Mouse (Mus musculus) cortical plate, adult 2 months (tissue): ENCODE measurements around the gene Arid2. TPM values are rescaled to one million over a fixed set of nuclear protein-coding genes. Genes with fewer than 3 reads are reported as not detected.
"Not testable (repeated sequence)": the region's sequence is repeated elsewhere in the genome, so short reads cannot be mapped to it uniquely, and the experiment has no call there.

Source experiments
- H3K27ac ChIP-seq: fragments of 200-500 bp; 2 replicates; pipeline ENCODE4 v1.5.1; 2012; ENCODE audit warnings: low read length, control low read depth, inconsistent platforms; ENCODE audit not compliant: insufficient read depth
- H3K4me1 ChIP-seq: fragments of 200-500 bp; 2 replicates; pipeline ENCODE4 v1.6.1; 2011; ENCODE audit warnings: low read length; ENCODE audit not compliant: control insufficient read depth, insufficient read depth
- H3K4me3 ChIP-seq: fragments of 200-500 bp; 2 replicates; pipeline ENCODE4 v1.5.1; 2011; ENCODE audit warnings: mild to moderate bottlenecking, low read length, control low read depth; ENCODE audit not compliant: insufficient read depth
- CTCF ChIP-seq: fragments of 200-500 bp; IDR thresholded peaks from 2 replicates; pipeline ENCODE4 v1.5.1; 2011; ENCODE audit warnings: mild to moderate bottlenecking, control low read depth, low read length; ENCODE audit not compliant: insufficient read depth; ENCODE audit errors: extremely low read depth
- POLR2A ChIP-seq: fragments of 200-500 bp; IDR thresholded peaks from 2 replicates; pipeline ENCODE4 v1.6.1; 2011; ENCODE audit warnings: mild to moderate bottlenecking, low read length, control low read depth; ENCODE audit not compliant: insufficient read depth; ENCODE audit errors: extremely low read depth
- polyA plus RNA-seq: library from polyadenylated mRNA; depleted of rRNA; stranded (reverse); fragments of >200 nt; gene quantifications from 2 replicates; pipeline ENCODE4 v1.2.3, GENCODE M21; 2012

Arid2 gene
- polyA plus RNA-seq, 1 experiment, result 13.3 TPM

DNA sequence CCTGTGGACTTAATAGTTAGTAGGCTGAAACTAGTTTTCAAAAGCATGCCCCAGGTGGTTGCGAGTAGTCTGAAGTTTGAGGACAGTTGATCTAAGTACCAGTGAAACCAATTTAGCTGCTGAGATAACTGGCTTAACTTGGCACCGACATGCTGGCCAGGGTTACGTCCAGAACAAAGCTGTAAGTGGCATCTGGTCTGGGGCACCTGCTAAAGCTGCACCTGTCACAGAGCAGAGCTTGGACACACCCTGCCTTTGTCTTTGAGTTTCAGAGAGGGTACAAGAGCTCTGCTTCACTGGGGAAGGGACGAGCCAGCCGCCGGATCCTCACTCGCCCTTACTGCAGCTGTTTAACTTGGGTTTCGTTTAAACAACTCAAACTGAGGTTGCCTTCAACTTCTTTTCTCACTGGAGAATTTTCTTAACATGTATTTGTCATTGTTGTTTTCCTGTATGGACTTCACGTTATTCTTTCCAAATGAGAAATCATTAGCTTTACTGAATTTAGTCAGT, 9.8 kb downstream of the Arid2 start:
- TF ChIP-seq POLR2A, result no peak
- TF ChIP-seq CTCF, result no peak
- Histone ChIP-seq H3K4me3 (no peak overlapping the region), H3K4me1 (no peaks in the 10 kb centered on the region), H3K27ac (no peak overlapping the region)

DNA sequence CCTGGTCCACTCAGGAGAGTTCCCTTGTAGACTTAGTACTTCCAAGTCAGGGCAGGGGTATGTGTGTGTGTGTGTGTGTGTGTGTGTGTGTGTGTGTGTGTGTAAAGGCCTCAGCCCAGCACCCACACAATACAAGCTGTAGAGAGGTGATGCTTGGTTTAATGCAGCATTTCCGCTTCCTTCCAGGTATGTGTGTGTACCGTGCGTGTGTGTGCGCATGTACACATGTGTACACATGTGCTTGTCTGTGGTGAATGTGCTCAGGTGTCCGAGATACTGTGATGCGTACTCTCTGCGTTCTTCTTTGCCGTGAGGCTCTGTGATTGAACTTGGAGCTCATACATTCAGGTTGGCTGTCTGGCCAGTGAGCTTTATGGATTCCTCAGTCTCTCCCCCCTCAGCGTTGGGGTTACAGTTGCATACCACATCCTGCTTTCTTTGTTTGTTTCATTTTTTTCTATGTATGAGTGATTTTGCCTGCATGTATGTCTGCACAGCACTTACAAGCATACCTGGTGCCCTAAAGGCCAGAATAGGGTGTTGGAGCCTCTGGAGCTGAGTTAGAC, 10.4 kb downstream of the Arid2 start:
- no peak for TF ChIP-seq POLR2A
- no peak for TF ChIP-seq CTCF

DNA sequence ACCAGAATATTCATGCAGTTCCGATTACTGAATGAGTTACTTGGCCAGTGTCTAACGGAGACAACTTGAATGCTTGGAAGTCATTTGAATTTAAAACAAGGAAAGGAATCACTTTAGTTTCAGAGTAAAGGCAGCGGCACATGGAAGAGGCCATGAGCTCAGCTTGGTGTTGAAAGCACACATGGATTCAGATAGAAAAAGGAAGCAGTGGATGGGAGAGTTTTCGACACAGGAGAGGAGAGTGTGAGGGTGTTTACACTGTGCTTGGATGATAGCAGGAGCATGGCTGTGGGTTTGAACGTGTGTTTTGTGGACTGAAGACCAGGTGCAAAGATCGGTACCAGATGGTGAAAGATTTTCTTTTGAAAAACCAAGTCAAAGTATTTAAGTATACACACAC, 22.0 kb downstream of the Arid2 start:
- Histone ChIP-seq H3K4me3 (no peak overlapping the region), H3K4me1 (no peaks in the 10 kb centered on the region; the same call in none of the 2 replicates), H3K27ac (no peak overlapping the region)
- no peak for TF ChIP-seq POLR2A
- no peak for TF ChIP-seq CTCF

More for the DNA sequence above, 10.4 kb downstream of the Arid2 start:
- H3K27ac ChIP-seq, result no peak overlapping the region
- no peaks in the 10 kb centered on the region for H3K4me1 ChIP-seq
- H3K4me3 ChIP-seq, result no peak overlapping the region

DNA sequence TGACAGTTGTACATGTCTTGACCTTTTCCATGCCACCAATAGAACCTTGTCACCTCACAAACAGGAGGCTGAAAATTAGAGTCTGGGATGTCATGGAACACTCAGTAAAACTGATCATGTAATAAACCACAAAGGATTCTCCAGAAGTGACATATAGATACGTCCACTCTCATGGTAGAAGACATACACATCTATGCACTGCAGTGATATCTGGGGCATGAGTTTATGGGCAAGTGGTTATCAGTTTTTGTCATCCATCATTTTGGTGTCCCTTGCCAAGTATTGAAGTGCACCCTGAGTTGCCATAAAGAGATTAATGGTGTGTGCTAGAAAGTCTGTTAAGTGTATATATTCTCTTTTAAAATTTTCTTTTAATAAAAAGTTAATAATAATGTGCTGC, 25.6 kb downstream of the Arid2 start:
- H3K4me3 ChIP-seq, result no peak overlapping the region
- TF ChIP-seq CTCF (no peak), POLR2A (no peak)
- H3K4me1 ChIP-seq, result no peaks in the 10 kb centered on the region; the same call in none of the 2 replicates
- H3K27ac ChIP-seq, result no peak overlapping the region

- TF ChIP-seq CTCF (no peak), POLR2A (no peak)
- Histone ChIP-seq H3K4me3 (no peak overlapping the region), H3K27ac (no peak overlapping the region), H3K4me1 (no peaks in the 10 kb centered on the region; the same call in 1 of the 2 replicates)
Measured at GRCm38 (mm10) chr15:96315664-96316063, 28.3 kb downstream of the Arid2 start.

DNA sequence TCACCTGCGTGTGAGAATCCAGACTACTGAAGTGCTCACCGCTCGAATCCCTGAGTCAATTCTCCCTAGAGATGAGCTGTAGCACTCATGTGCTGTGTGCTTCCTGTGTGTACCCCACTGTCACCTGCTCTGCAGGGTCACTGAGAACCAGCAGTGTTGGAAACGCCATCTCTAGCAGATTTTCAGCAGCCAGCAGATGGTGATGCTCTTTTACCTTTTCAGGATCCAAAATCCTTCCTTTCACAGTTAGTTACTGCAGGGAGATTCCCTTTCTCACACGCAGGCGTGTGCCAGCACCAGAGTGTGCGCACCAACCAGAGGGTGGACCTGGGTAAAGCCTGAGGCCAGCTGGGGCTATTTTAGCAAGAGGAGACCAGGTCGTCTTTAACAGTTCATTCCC, 32.0 kb downstream of the Arid2 start:
- H3K4me3 ChIP-seq, result no peak overlapping the region
- no peaks in the 10 kb centered on the region; the same call in 1 of the 2 replicates for H3K4me1 ChIP-seq
- no peak overlapping the region for H3K27ac ChIP-seq
- no peak for TF ChIP-seq POLR2A
- TF ChIP-seq CTCF, result no peak

- Histone ChIP-seq H3K27ac (no peak overlapping the region), H3K4me3 (no peak overlapping the region), H3K4me1 (no peaks in the 10 kb centered on the region)
- TF ChIP-seq CTCF (no peak), POLR2A (no peak)
Measured at GRCm38 (mm10) chr15:96325726-96326328, 38.5 kb downstream of the Arid2 start.

GRCm38 (mm10) chr15:96328722-96329121, 41.4 kb downstream of the Arid2 start:
- H3K4me1 ChIP-seq, H3K4me3 ChIP-seq, H3K27ac ChIP-seq: not testable (repeated sequence)

GRCm38 (mm10) chr15:96330536-96330935, 43.2 kb downstream of the Arid2 start:
- H3K4me1 ChIP-seq, result peaks cover 5% of the 10 kb centered on the region
- H3K4me3 ChIP-seq, result no peak overlapping the region
- TF ChIP-seq CTCF, result no peak
- no peak for TF ChIP-seq POLR2A

GRCm38 (mm10) chr15:96332468-96333213, 45.3 kb downstream of the Arid2 start:
- no peak overlapping the region for H3K4me3 ChIP-seq
- H3K27ac ChIP-seq, result no peak overlapping the region
- peaks cover 5% of the 10 kb centered on the region for H3K4me1 ChIP-seq
- TF ChIP-seq CTCF (no peak), POLR2A (no peak)

More at GRCm38 (mm10) chr15:96330536-96330935, 43.2 kb downstream of the Arid2 start:
- H3K27ac ChIP-seq, result no peak overlapping the region
